Mouse (Mus musculus) heart, embryonic 14.5 days (tissue): ENCODE results near the gene Kl. TPM values are rescaled to one million over a fixed set of nuclear protein-coding genes. Genes with fewer than 3 reads are reported as not detected.

Experiments used
- ATAC-seq: fragments of 200-750 bp; cut with Nextera tagmentation; 2 replicates; pipeline ENCODE4 v1.8.0; 2017; ENCODE audit warnings: low read depth, moderate TSS enrichment; ENCODE audit not compliant: insufficient number of reproducible peaks, insufficient read depth, low FRiP score
- H3K27ac ChIP-seq, 2 experiments: fragments of 200-500 bp in 1 of 2; fragments of 300-500 bp in 1 of 2; sonication (generic) in 1 of 2; replicated peaks in 1 of 2; 2 replicates each; pipeline ENCODE4 v1.5.1; 2012 to 2014; ENCODE audit warnings: low read depth in 2 of 2, low read length in 2 of 2, control low read depth in 1 of 2, mild to moderate bottlenecking in 1 of 2, mixed read lengths in 1 of 2; ENCODE audit not compliant: control insufficient read depth in 1 of 2, insufficient read depth in 1 of 2
- H3K27me3 ChIP-seq: fragments of 300-500 bp; sonication (generic); 2 replicates; pipeline ENCODE4 v1.6.1; 2014; ENCODE audit warnings: mild to moderate bottlenecking, low read length, control low read depth; ENCODE audit not compliant: control insufficient read depth, insufficient read depth
- H3K36me3 ChIP-seq: fragments of 300-500 bp; sonication (generic); 2 replicates; pipeline ENCODE4 v1.6.1; 2014; ENCODE audit warnings: mild to moderate bottlenecking, control low read depth, low read length, mixed read lengths; ENCODE audit not compliant: control insufficient read depth, insufficient read depth
- H3K4me1 ChIP-seq, 2 experiments: fragments of 200-500 bp in 1 of 2; fragments of 300-500 bp in 1 of 2; sonication (generic) in 1 of 2; 2 replicates each; pipeline ENCODE4 v1.6.1; 2012 to 2014; ENCODE audit warnings: low read length in 2 of 2, control low read depth in 1 of 2, mixed read lengths in 1 of 2; ENCODE audit not compliant: control insufficient read depth in 2 of 2, insufficient read depth in 2 of 2
- H3K4me2 ChIP-seq: fragments of 300-500 bp; sonication (generic); 2 replicates; pipeline ENCODE4 v1.6.1; 2014; ENCODE audit warnings: mild to moderate bottlenecking, low read length
- H3K4me3 ChIP-seq, 2 experiments: fragments of 200-500 bp in 1 of 2; fragments of 300-500 bp in 1 of 2; sonication (generic) in 1 of 2; 2 replicates each; pipeline ENCODE4 v1.5.1; 2012 to 2014; ENCODE audit warnings: low read length in 2 of 2, mild to moderate bottlenecking in 2 of 2, control low read depth in 1 of 2, low read depth in 1 of 2, moderate library complexity in 1 of 2; ENCODE audit not compliant: control insufficient read depth in 1 of 2, insufficient read depth in 1 of 2
- H3K9ac ChIP-seq: fragments of 300-500 bp; sonication (generic); 2 replicates; pipeline ENCODE4 v1.6.1; 2014; ENCODE audit warnings: mild to moderate bottlenecking, low read length
- H3K9me3 ChIP-seq: fragments of 300-500 bp; sonication (generic); 2 replicates; pipeline ENCODE4 v1.6.1; 2016; ENCODE audit warnings: low read length, control low read depth; ENCODE audit not compliant: control insufficient read depth
- WGBS: fragments of 180-500 bp; shearing (Covaris S2); extraction: QIAGEN DNeasy Blood & Tissue Kit; methylation state at CpG from one replicate; pipeline ENCODE4 v1.1.7; 2014; 5-methylcytosine and 5-hydroxymethylcytosine counted together
- polyA plus RNA-seq: library from polyadenylated mRNA; unstranded; fragments of >200 nt; fragmentation: Nextera tagmentation; extraction: Ambion mirVana; gene quantifications from 2 replicates; pipeline ENCODE4 v1.2.1, GENCODE M21; 2014

Gene Kl
- polyA plus RNA-seq: 0.70 and 1.2 TPM in 2 replicates

DNA sequence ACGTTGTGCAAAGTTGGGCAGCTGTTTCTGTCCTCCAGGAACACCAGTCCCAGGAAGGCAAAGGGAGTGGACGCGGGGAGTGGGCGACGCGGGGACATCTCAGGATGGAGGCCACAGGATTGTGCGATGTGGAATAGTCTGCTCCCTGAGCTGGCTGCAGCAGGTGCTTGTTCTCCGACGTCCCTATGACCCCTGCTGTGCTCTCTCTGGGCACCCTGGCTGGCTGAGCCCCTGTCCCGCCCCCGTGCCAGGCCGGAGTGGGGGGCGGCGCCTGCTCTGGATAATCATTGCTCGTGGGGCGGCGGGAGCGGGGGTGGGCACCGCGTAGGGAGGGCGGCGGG, at the start of gene Kl:
Gene Kl (plus strand): TSS at position 280 of the 341 bp plus-strand sequence.
- Histone ChIP-seq H3K27me3 (peaks cover 47% of the 10 kb centered on the region), H3K9ac (peak within 1 kb of the TSS; percentile 62), H3K4me2 (peak within 1 kb of the TSS; percentile 80), H3K27ac (no peak within 1 kb of the TSS), H3K4me1 (peaks cover 0 to 10% of the 10 kb centered on the region in 2 experiments; a peak in 1 of 4 replicates), H3K36me3 (no peaks in the 10 kb centered on the region), H3K9me3 (no peaks in the 10 kb centered on the region), H3K4me3 (peak within 1 kb of the TSS; percentile 49 to 54)
- ATAC-seq: no peak
- WGBS: 2% methylated on average over 14 of the region's 22 CpGs

DNA sequence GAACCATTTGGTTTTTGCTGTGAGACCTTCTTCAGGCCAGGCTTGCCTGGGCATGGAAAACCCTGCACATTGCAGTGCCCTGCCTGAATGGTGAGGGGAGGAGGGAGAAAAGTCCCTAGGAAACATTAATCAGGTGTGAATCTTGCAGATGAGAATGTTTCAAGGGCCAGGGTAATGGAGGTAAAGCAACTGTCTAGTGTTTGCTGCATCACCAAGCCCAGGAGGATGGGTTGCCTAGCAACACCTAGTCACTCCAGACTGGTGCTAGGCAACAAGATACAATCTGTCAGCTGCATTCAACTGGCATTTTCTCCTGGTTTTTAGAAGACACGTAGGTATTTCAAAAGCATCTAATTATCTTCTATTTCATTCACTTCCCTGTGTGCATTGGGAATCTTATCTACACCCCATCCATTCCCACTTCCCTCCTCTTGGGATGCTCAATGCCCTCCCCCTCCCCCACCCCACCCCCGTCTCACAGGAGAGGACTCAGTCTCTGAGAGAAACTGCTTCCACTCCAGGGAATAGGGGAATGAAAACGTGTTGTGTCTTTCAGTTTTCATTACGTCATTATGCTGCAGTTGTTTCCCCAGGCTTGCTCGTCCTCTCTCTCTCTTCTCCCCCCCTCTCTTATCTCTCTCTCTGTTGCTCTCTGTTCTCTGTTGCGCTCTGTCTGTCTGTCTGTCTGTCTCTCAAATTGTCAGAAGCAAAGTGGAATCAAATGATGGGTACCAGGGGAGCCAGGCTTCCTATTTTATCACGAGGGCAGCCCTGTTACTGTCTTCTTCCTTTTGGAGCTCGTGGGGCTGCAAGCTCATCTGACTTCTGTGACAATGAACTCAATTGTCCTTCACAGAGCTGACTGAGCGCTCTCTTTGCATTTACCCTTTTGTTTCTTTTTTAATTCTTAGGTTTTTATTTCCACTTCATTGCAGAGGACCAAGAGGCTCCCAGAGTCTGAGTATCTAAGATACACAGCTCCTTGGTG, 46.1 kb upstream of the Kl start:
- WGBS: 21% methylated on average over 9 of the region's 9 CpGs
- Histone ChIP-seq H3K27me3 (no peaks in the 10 kb centered on the region), H3K4me3 (no peak overlapping the region), H3K27ac (no peak overlapping the region), H3K9me3 (peaks cover 5% of the 10 kb centered on the region; the same call in 1 of the 2 replicates), H3K9ac (no peak overlapping the region), H3K4me2 (no peak overlapping the region), H3K36me3 (no peaks in the 10 kb centered on the region), H3K4me1 (peaks cover 0 to 4% of the 10 kb centered on the region in 2 experiments; a peak in 1 of 4 replicates)
- ATAC-seq: no peak

DNA sequence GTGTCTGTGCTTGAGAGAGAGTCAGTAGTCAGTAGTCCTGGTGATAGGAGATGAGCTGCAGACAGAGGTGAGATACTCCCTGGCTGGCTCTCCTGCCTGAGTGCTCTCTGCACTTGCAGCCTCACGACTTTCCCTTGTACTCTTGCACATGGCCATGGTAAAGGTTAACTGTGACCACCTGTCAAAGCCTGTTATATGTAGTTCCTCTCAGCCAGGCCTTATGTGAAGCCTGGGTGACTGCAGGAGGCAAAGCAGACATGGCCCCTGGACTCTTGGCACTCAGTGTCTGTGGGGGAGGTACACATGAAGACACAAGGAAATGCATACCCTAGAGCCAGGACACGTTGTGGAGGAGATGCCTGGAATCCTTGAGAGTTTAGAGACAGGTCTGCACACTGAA, 40.3 kb upstream of the Kl start:
- Histone ChIP-seq H3K27me3 (no peaks in the 10 kb centered on the region), H3K4me2 (no peak overlapping the region), H3K4me1 (peaks cover 5 to 11% of the 10 kb centered on the region in 2 experiments), H3K27ac (no peak overlapping the region), H3K4me3 (no peak overlapping the region), H3K9ac (no peak overlapping the region), H3K36me3 (no peaks in the 10 kb centered on the region), H3K9me3 (peaks cover 5% of the 10 kb centered on the region; the same call in 1 of the 2 replicates)
- no peak for ATAC-seq
- 15% methylated on average over 2 of the region's 2 CpGs for WGBS

DNA sequence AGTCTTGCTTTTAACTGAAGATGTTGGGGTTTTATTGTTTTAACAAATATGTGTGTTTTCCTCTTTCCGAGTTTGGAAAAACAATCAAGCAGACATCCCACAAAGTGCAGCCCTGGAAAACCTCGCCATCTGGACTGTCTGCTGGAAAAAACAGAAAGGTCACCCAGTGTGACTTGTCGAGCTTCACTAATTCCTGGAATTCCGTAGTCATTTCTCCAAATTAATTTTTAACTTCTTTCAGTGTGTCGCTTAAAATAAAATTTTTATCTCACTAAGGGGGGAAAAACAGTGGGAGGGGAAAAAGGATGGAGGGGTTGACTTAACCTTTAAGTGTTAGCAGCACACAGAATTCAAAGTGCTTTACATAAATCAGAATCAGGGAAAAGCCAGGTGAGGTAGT, 39.8 kb upstream of the Kl start:
- Histone ChIP-seq H3K9ac (no peak overlapping the region), H3K36me3 (no peaks in the 10 kb centered on the region), H3K9me3 (peaks cover 5% of the 10 kb centered on the region; the same call in 1 of the 2 replicates), H3K4me3 (no peak overlapping the region), H3K4me2 (no peak overlapping the region), H3K4me1 (peaks cover 5 to 11% of the 10 kb centered on the region in 2 experiments), H3K27me3 (no peaks in the 10 kb centered on the region), H3K27ac (no peak overlapping the region)
- no peak for ATAC-seq
- WGBS: 50% methylated on average over 5 of the region's 5 CpGs

DNA sequence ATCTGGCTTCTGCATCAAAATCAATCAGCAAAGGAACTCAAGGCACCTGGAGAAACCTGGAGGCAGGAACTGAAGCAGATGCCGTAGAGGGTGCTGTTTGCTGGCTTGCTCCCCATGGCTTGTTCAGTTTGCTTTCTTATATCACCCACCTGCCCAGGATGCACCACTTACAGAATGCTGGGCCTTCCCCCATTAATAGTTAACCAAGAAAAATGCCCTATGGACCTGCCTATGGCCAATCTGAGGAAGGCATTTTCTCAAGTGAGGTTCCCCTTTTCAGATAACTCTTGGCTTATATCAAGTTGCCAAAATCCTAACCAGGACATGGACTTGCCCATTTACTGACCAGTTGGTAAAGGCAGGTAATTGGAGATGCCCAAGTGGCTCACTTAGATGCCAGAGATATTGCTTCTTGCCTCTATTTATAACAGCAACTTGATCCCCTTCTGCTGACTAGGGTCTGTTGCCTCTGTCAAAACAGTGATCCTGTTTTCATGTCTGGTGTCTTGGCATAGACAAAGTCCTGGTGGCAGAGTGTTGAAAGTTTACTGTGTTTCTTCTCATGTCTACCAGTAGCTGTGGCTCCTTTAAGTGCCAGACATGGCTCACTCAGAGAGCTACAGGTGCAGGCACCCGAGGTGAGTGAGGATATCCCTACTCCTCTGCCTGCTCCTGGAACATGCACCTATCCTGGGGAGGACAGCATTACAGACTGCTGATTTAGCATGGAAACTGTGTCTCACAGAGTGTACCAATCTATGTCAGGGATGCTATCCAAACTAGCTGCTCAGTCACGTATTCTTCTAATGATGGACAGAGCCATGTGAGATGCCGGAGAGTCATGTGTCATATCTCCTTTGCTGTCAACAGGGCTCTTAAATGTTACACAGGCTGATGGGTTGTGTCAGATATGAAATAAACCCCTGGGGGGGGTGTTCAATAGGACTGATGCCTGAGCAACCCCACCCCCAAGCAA, 37.0 kb upstream of the Kl start:
- Histone ChIP-seq H3K4me2 (no peak overlapping the region), H3K27me3 (no peaks in the 10 kb centered on the region), H3K9ac (no peak overlapping the region), H3K36me3 (no peaks in the 10 kb centered on the region), H3K4me3 (no peak overlapping the region), H3K27ac (no peak overlapping the region), H3K4me1 (peaks cover 7 to 11% of the 10 kb centered on the region in 2 experiments), H3K9me3 (no peaks in the 10 kb centered on the region)
- ATAC-seq: no peak
- 42% methylated on average over 4 of the region's 4 CpGs for WGBS

DNA sequence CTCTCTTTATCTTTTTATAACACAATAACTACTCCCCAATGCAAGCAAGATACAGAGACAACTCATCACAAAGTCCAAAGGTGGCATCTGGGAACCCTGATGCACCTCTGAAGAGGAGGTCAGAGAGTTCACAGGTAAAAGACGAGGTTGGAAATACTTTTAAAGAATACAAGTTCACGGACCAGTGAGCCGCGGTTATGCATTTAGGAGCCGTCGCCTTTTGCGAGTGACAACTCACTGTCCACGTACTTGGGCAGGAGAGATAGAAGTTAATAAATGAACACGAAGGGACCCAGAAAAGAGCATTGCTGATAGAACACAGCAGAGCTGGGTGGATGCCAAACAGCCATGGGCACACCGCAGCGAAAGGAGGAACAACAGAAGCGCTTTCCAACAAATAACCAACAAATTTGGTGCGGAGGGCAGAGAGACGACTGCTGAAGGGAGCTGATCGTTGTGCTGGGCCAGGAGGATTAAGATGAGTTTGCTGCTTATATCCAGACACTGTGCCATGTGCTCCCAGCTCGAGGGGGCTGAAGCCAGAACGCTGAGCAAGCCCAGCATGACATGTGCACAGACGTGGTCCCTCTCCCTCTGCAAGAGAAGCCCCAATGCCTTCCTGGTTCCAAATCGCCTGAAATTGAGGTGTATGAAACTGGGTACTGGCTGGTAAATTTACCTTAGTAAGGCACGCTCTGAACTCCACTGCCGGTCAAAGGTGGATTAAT, 35.1 kb upstream of the Kl start:
- no peak for ATAC-seq

DNA sequence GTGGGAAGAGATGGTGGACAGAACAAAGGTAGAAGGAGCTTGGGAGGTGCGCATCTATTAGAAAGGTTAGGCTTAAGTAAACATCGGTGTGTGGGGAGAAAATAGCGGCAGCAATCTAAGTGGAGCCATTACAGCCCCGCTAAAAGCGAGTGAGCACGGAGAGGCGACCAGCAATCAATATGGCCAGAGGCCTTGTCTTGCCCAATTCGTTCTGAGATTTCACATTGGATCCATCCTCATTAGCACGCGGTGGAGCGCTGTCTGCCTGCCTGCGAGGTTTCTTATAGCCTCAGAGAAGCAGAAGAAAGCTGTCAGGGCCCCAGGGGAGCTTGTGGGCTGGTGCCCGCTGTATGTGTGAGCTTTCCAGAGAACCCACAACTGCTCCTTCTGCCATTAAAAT, 33.8 kb upstream of the Kl start:
- Histone ChIP-seq H3K4me3 (no peak overlapping the region), H3K4me1 (peaks cover 2 to 4% of the 10 kb centered on the region in 2 experiments; a peak in 2 of 4 replicates)

More for the DNA sequence above, 35.1 kb upstream of the Kl start:
- Histone ChIP-seq H3K4me2 (no peak overlapping the region), H3K27me3 (no peaks in the 10 kb centered on the region), H3K4me3 (no peak overlapping the region), H3K9me3 (no peaks in the 10 kb centered on the region), H3K4me1 (peaks cover 2 to 9% of the 10 kb centered on the region in 2 experiments), H3K9ac (no peak overlapping the region), H3K36me3 (no peaks in the 10 kb centered on the region), H3K27ac (no peak overlapping the region)
- 76% methylated on average over 21 of the region's 21 CpGs for WGBS

More for the DNA sequence above, 33.8 kb upstream of the Kl start:
- no peak overlapping the region for H3K27ac ChIP-seq
- no peaks in the 10 kb centered on the region for H3K9me3 ChIP-seq
- ATAC-seq: no peak
- WGBS: 87% methylated on average over 13 of the region's 13 CpGs
- H3K4me2 ChIP-seq: no peak overlapping the region
- no peaks in the 10 kb centered on the region for H3K27me3 ChIP-seq
- no peaks in the 10 kb centered on the region for H3K36me3 ChIP-seq
- H3K9ac ChIP-seq: no peak overlapping the region
